Mouse (Mus musculus): ENCODE measurements around the gene Rpl7l1. TPM values are rescaled to one million over a fixed set of nuclear protein-coding genes. Genes with fewer than 3 reads are reported as not detected.

Gene Rpl7l1
- polyA plus RNA-seq, 2 experiments: 38.0 to 65.5 TPM

GRCm38 (mm10) chr17:46758753-46759152 lies 23.7 kb downstream of the Rpl7l1 start:
- WGBS (ENCODE audit: insufficient replicate concordance): 71% methylated on average over 12 of the region's 12 CpGs
- no peak overlapping the region for H3K4me3 ChIP-seq (ENCODE audit: insufficient read depth in 1 of 2, low read depth in 2 of 2, low read length in 2 of 2)

GRCm38 (mm10) chr17:46751794-46752556 lies 30.5 kb downstream of the Rpl7l1 start, which contains the start of gene Cnpy3:
TSS of gene Cnpy3 (minus strand) at chr17:46752214.
- Histone ChIP-seq H3K9ac (replicated peaks) (peak within 1 kb of the TSS; percentile 76), H3K4me2 (ENCODE audit: low read depth) (peak within 1 kb of the TSS; percentile 79), H3K27me3 (ENCODE audit: control insufficient read depth, insufficient read depth, low read length) (no peaks in the 10 kb centered on the region), H3K4me1 (replicated peaks; ENCODE audit: control insufficient read depth in 2 of 2, insufficient read depth in 2 of 2, low read length in 1 of 2) (peaks cover 9 to 12% of the 10 kb centered on the region in 2 experiments), H3K9me3 (ENCODE audit: control insufficient read depth, low read length) (no peaks in the 10 kb centered on the region), H3K36me3 (replicated peaks; ENCODE audit: control insufficient read depth, insufficient read depth, low read depth) (peaks cover under 1% of the 10 kb centered on the region; the same call in 1 of the 2 replicates), H3K4me3 (ENCODE audit: insufficient read depth in 1 of 2, low read depth in 2 of 2, low read length in 2 of 2) (peak within 1 kb of the TSS; percentile 73 to 86), H3K27ac (peak within 1 kb of the TSS; percentile 60)
- 0 out of 2 replicates have a peak, but pooled peaks have one; percentile 28 for TF ChIP-seq EP300 (IDR thresholded peaks at IDR 0.05; ENCODE audit: low read depth)
- no peak for TF ChIP-seq CTCF (IDR thresholded peaks at IDR 0.05; ENCODE audit: low read depth)
- ATAC-seq (ENCODE audit: insufficient read depth): peak; percentile 100
- under 1% methylated on average over 58 of the region's 58 CpGs for WGBS (ENCODE audit: insufficient replicate concordance)
- peak; percentile 95 to 96 (median 96) for DNase-seq (ENCODE audit: low read depth in 3 of 3, low spot score in 3 of 3)

More at GRCm38 (mm10) chr17:46758753-46759152, 23.7 kb downstream of the Rpl7l1 start:
- H3K36me3 ChIP-seq (replicated peaks; ENCODE audit: control insufficient read depth, insufficient read depth, low read depth): no peaks in the 10 kb centered on the region
- H3K9me3 ChIP-seq (ENCODE audit: control insufficient read depth, low read length): no peaks in the 10 kb centered on the region
- TF ChIP-seq CTCF (IDR thresholded peaks at IDR 0.05; ENCODE audit: low read depth) (no peak), EP300 (IDR thresholded peaks at IDR 0.05; ENCODE audit: low read depth) (no peak)
- H3K27me3 ChIP-seq (ENCODE audit: control insufficient read depth, insufficient read depth, low read length): no peaks in the 10 kb centered on the region
- ATAC-seq (ENCODE audit: insufficient read depth): no peak
- H3K9ac ChIP-seq (replicated peaks): no peak overlapping the region
- no peak overlapping the region for H3K4me2 ChIP-seq (ENCODE audit: low read depth)
- H3K27ac ChIP-seq: no peak overlapping the region
- no peaks in the 10 kb centered on the region for H3K4me1 ChIP-seq (replicated peaks; ENCODE audit: control insufficient read depth in 2 of 2, insufficient read depth in 2 of 2, low read length in 1 of 2)
- no peak for DNase-seq (ENCODE audit: low read depth in 3 of 3, low spot score in 3 of 3)

DNA sequence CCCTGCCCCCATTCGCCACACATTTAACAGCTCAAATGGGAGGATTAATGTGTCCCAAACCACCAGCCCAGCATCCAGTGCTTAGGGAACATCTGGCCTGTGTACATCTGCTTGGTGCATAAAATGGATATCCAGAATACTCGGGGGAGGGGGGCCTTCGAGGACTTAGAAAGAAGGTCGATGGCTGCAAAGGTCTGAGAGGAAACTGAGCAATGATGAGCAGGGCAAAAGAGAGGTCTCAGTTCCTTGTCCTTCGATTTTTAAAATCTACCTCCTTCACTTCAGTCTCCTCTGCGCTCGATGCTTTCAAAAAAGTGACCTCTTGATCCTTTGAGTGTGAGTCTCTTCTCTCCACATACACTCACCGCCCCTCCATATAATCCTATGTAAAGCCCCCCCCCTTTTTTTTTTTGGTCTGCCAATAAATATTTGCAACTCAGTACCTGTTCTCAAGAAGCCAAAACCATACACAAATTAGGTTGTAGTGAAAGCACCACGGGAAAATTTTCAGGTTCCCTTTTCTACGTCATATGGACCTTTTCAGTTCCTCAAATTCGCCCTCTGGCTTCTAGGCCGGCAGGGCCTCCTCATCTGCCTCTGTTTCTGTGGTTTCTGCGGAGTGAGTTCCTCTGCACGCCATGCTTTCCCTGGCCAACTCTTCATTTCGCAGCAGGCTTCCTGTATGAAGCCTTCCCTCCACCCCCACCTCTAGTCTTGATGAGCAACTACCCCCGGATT lies 31.2 kb downstream of the Rpl7l1 start:
- ATAC-seq (ENCODE audit: insufficient read depth) (peak; percentile 12; the same call in 1 of the 2 replicates), DNase-seq (ENCODE audit: low read depth in 3 of 3, low spot score in 3 of 3) (peak; percentile 36 to 59 (median 42))
- H3K36me3 ChIP-seq (replicated peaks; ENCODE audit: control insufficient read depth, insufficient read depth, low read depth): peaks cover 2% of the 10 kb centered on the region
- peak overlapping the region; percentile 60 for H3K27ac ChIP-seq
- H3K4me3 ChIP-seq (ENCODE audit: insufficient read depth in 1 of 2, low read depth in 2 of 2, low read length in 2 of 2): peak overlapping the region; percentile 73 to 86
- TF ChIP-seq EP300 (IDR thresholded peaks at IDR 0.05; ENCODE audit: low read depth): no peak
- no peak for TF ChIP-seq CTCF (IDR thresholded peaks at IDR 0.05; ENCODE audit: low read depth)
- no peaks in the 10 kb centered on the region for H3K9me3 ChIP-seq (ENCODE audit: control insufficient read depth, low read length)
- peak overlapping the region; percentile 79 for H3K4me2 ChIP-seq (ENCODE audit: low read depth)
- H3K9ac ChIP-seq (replicated peaks): peak overlapping the region; percentile 76
- H3K27me3 ChIP-seq (ENCODE audit: control insufficient read depth, insufficient read depth, low read length): no peaks in the 10 kb centered on the region
- WGBS (ENCODE audit: insufficient replicate concordance): 12% methylated on average over 16 of the region's 16 CpGs
- peaks cover 9 to 12% of the 10 kb centered on the region in 2 experiments for H3K4me1 ChIP-seq (replicated peaks; ENCODE audit: control insufficient read depth in 2 of 2, insufficient read depth in 2 of 2, low read length in 1 of 2)

DNA sequence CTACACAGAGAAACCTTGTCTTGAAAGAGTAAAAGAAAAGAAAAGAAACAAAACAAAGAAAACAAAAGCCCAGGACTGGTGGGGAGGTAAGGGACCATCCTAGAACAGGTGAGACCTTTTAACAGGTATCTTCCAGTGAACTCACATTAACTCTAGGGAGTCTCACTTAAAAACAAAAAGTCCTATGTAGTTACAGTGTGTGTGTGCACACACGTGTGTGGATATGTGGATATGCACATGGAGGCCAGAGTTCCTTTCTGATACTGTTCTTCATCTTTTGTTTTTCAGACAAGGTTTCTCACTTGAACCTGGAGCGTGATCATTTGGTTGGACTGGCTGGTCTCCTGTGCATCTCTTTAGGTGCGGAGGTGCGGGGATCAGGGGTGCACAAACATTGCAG lies 31.9 kb downstream of the Rpl7l1 start:
- Histone ChIP-seq H3K27me3 (ENCODE audit: control insufficient read depth, insufficient read depth, low read length) (no peaks in the 10 kb centered on the region), H3K36me3 (replicated peaks; ENCODE audit: control insufficient read depth, insufficient read depth, low read depth) (peaks cover 4% of the 10 kb centered on the region), H3K27ac (no peak overlapping the region), H3K9ac (replicated peaks) (0 out of 2 replicates have a peak overlapping the region, but pooled peaks have one; percentile 16), H3K9me3 (ENCODE audit: control insufficient read depth, low read length) (no peaks in the 10 kb centered on the region), H3K4me1 (replicated peaks; ENCODE audit: control insufficient read depth in 2 of 2, insufficient read depth in 2 of 2, low read length in 1 of 2) (peaks cover 9 to 12% of the 10 kb centered on the region in 2 experiments), H3K4me3 (ENCODE audit: insufficient read depth in 1 of 2, low read depth in 2 of 2, low read length in 2 of 2) (peak overlapping the region; percentile 73 to 86; a peak in 2 of 4 replicates), H3K4me2 (ENCODE audit: low read depth) (peak overlapping the region; percentile 79)
- no peak for DNase-seq (ENCODE audit: low read depth in 3 of 3, low spot score in 3 of 3)
- TF ChIP-seq CTCF (IDR thresholded peaks at IDR 0.05; ENCODE audit: low read depth) (no peak), EP300 (IDR thresholded peaks at IDR 0.05; ENCODE audit: low read depth) (no peak)
- ATAC-seq (ENCODE audit: insufficient read depth): no peak
- WGBS (ENCODE audit: insufficient replicate concordance): 62% methylated on average over 4 of the region's 4 CpGs

GRCm38 (mm10) chr17:46749282-46749681 lies 33.2 kb downstream of the Rpl7l1 start:
- TF ChIP-seq CTCF (IDR thresholded peaks at IDR 0.05; ENCODE audit: low read depth) (no peak), EP300 (IDR thresholded peaks at IDR 0.05; ENCODE audit: low read depth) (no peak)

More at GRCm38 (mm10) chr17:46749282-46749681, 33.2 kb downstream of the Rpl7l1 start:
- H3K9me3 ChIP-seq (ENCODE audit: control insufficient read depth, low read length): no peaks in the 10 kb centered on the region
- H3K9ac ChIP-seq (replicated peaks): no peak overlapping the region
- no peak overlapping the region for H3K4me2 ChIP-seq (ENCODE audit: low read depth)
- H3K36me3 ChIP-seq (replicated peaks; ENCODE audit: control insufficient read depth, insufficient read depth, low read depth): peaks cover 4% of the 10 kb centered on the region
- peaks cover 9 to 12% of the 10 kb centered on the region in 2 experiments for H3K4me1 ChIP-seq (replicated peaks; ENCODE audit: control insufficient read depth in 2 of 2, insufficient read depth in 2 of 2, low read length in 1 of 2)
- H3K4me3 ChIP-seq (ENCODE audit: insufficient read depth in 1 of 2, low read depth in 2 of 2, low read length in 2 of 2): no peak overlapping the region
- DNase-seq (ENCODE audit: low read depth in 3 of 3, low spot score in 3 of 3): no peak
- 76% methylated on average over 5 of the region's 5 CpGs for WGBS (ENCODE audit: insufficient replicate concordance)
- H3K27ac ChIP-seq: no peak overlapping the region
- ATAC-seq (ENCODE audit: insufficient read depth): no peak
- no peaks in the 10 kb centered on the region for H3K27me3 ChIP-seq (ENCODE audit: control insufficient read depth, insufficient read depth, low read length)

All from liver, embryonic 14.5 days (tissue).